Mouse (Mus musculus) ES-E14 (cell line): Measurements from ENCODE around the gene Sgsm3.

Experiments used
- CHD2 ChIP-seq: IDR thresholded peaks from 2 replicates; pipeline ENCODE4 v1.6.1; 2014; ENCODE audit warnings: mild to moderate bottlenecking, low read depth, low read length, inconsistent platforms
- MAFK ChIP-seq: IDR thresholded peaks from 2 replicates; pipeline ENCODE4 v1.6.1; 2014; ENCODE audit warnings: mild to moderate bottlenecking, low read depth, low read length, inconsistent platforms; ENCODE audit not compliant: insufficient read depth
- ZC3H11A ChIP-seq: IDR thresholded peaks from 2 replicates; pipeline ENCODE4 v1.6.1; 2012; ENCODE audit warnings: low read depth, mild to moderate bottlenecking, inconsistent platforms, low read length, borderline replicate concordance

DNA sequence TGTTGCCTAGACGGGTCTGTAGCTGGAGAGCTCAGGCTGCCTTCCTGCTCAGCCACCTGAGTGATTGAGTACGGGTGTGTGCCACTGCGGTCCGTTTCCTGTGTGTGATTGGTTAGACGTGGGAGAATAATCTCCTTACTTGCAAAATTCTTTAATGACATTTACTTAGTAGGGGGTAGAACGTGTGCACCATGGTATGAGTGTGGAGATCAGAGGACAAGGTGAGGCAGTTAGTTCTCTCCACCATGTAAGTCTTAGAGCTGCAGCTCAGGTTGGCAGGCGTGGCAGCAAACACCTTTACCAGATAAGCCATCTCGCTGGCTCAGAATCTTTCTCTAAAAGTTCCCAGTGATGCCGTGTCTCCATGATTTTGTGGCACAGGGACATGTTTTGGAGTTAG is 23.6 kb upstream of the Sgsm3 start:
- TF ChIP-seq MAFK (no peak), ZC3H11A (no peak), CHD2 (no peak)
